Mouse (Mus musculus): ENCODE measurements around the gene Sri. TPM values are rescaled to one million over a fixed set of nuclear protein-coding genes. Genes with fewer than 3 reads are reported as not detected.

The Sri gene
- polyA plus RNA-seq, 1 experiment: 471 TPM

GRCm38 (mm10) chr5:8094921-8095320, 49.0 kb downstream of the Sri start:
- 85% methylated on average over 5 of the region's 5 CpGs for WGBS
- DNase-seq (ENCODE audit: low read depth, low spot score): no peak

GRCm38 (mm10) chr5:8095689-8096088, 49.8 kb downstream of the Sri start:
- no peak for DNase-seq (ENCODE audit: low read depth, low spot score)
- WGBS: 87% methylated on average over 1 of the region's 1 CpGs

- DNase-seq (ENCODE audit: low read depth, low spot score): no peak
- 90% methylated on average over 3 of the region's 3 CpGs for WGBS
Measured at GRCm38 (mm10) chr5:8111691-8112090, 65.8 kb downstream of the Sri start.

- DNase-seq (ENCODE audit: low read depth, low spot score): no peak
- WGBS: 88% methylated on average over 5 of the region's 5 CpGs
Measured at GRCm38 (mm10) chr5:8112246-8112645, 66.4 kb downstream of the Sri start.

GRCm38 (mm10) chr5:8116561-8117168, 70.8 kb downstream of the Sri start:
- WGBS: 70% methylated on average over 5 of the region's 5 CpGs
- DNase-seq (ENCODE audit: low read depth, low spot score): no peak

Other genes with a start within 250 kb of the Sri start
- gene Steap4, start 85.6 kb upstream of the Sri start, polyA plus RNA-seq (2012; rRNA removed): 2.6 and 2.7 TPM in 2 replicates